Mouse (Mus musculus) stomach, postnatal 0 days (tissue): ENCODE measurements around the gene Amh.

Experiments
- CTCF ChIP-seq: IDR thresholded peaks from 2 replicates; pipeline ENCODE4 v1.5.1; 2016; ENCODE audit warnings: antibody characterized with exemption, low read depth, mild to moderate bottlenecking, moderate library complexity
- EP300 ChIP-seq: optimal IDR thresholded peaks from 2 replicates; pipeline ENCODE3; 2016; ENCODE audit warnings: antibody characterized with exemption

GRCm38 (mm10) chr10:80797186-80798149 lies 7.6 kb upstream of the Amh start:
- no peak; the same call in 1 of the 2 replicates for TF ChIP-seq CTCF
- no peak for TF ChIP-seq EP300
